Mouse (Mus musculus): ENCODE measurements at regions not wholly inside any gene's neighbourhood (a gene's known extent, or its start where the extent isn't known, plus 50 kb on each side); places are given as distances from the start of the nearest gene placed in this dataset.
A peak's percentile ranks its signal among the peaks of the same experiment; 100 is the strongest.

DNA sequence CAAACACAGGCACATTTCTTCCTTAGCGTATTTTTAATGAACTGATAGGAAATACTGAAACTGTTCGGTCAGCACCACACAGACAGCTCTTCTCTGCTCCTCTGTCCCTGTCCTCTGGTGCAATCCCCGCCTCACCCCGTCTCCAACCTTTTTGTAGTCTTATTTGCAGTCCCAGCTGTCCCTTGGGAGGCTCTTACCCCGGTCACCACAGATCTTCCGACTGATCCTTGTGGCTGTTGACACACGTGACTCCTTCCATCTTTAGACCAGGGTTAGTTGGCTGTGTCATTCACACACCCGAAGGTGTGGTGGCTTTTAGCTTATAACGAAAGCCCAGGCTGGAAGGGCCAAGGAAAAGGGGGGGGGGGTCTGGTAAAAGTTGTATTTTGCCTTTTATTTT lies 56.4 kb downstream of the Cyp26a1 start:
- intact Hi-C loops (cut with DNase I): no loop called here
- DNase-seq: no peak

DNA sequence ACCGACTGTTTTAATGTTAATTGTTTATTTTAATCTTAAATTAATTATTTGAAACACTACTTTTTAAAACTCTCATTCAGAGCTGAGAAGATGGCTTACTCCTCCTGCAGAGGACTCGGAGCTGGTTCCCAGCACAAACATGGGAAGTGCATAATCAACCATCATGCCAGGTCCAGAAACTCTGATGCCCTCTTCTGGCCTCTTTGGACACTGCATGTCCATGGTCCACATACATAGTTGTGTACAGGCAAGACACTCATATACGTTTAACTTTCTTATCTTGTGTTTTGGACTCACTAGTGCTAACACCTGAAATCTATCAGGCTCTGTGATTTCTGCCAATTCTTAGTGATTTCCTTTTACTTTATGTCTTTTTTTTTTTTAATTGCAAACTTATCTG lies 57.8 kb downstream of the Cyp26a1 start:
- no peak for DNase-seq
- intact Hi-C loops (cut with DNase I): no loop called here

DNA sequence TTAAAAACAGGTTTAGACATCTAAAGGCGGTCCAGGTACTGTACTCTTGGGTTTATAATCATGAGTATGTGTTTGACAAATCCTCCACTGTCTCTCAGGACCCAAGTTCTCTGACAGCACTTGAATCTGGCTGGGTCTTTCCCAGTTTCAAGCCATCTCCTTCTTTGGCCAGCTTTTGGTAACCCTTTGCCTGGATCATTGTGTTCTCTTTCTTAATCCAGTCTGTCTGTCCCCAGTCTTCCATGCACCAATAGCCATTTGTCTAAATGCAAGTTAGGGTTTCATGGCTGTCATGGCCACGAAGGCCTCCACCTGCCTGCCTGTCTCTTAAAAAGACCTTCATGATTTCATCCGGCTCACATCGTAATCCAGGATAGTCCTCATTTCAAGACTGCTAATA lies 71.8 kb downstream of the Cyp26a1 start:
- no peak for DNase-seq
- intact Hi-C loops (cut with DNase I): no loop called here

DNA sequence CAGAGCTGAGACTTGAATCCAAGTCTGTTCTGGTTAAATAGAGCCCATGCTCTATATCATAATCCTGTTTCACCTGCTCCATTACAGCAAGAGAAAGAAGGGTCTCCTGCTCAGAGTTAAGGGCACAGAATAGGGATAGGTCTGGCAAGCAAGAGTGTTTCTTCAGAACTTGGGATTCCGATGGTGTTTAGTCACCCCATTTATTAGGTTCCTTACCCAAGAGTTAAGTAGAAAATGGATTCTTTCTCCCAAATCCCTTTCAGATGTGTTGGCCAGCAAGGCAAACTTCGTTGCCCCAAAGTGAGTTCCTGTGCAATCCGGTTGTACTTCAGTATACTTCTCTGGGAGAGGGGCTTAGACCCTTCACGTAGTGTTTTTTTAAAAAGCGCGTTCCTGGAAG lies 74.4 kb downstream of the Cyp26a1 start:
- DNase-seq: no peak
- intact Hi-C loops (cut with DNase I): no loop called here

DNA sequence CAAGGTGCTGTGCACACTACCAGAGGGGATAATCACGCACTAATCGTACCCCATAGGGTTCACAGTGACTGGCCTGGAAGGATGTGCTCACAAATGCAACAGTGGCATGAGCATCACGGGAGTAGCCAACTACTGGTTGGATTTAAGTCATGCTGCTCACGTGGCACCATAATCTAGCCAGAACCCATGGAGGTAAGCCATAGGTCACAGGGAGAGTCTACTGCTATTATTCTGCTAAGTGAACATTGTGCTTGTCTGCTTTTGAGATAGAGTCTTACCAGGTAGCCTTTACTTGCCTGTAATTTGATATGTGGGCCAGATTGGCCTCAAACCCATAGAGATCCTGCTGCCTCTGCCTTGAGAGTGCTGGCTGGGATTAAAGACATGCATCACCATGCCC lies 77.0 kb downstream of the Cyp26a1 start:
- intact Hi-C loops (cut with DNase I): no loop called here
- DNase-seq: no peak

DNA sequence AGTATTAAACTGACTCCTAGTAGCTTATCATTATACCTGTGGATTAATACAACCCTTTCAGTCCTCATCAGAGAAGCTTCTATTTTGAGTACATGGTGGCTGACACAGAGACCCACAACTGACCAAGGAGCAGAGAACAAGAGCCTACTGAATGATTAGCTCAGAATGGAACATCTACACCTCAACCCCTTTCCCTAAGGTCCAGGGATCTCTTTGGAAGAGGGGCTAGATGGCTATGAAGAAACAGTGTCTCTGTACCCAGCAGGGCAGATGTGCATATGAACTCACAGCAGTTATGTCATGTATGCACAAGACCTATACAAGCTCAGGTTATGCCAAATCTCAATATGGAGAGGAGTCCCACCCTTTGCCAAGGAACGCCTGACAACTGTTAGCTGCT lies 77.4 kb downstream of the Cyp26a1 start:
- no peak for DNase-seq
- intact Hi-C loops (cut with DNase I): no loop called here

DNA sequence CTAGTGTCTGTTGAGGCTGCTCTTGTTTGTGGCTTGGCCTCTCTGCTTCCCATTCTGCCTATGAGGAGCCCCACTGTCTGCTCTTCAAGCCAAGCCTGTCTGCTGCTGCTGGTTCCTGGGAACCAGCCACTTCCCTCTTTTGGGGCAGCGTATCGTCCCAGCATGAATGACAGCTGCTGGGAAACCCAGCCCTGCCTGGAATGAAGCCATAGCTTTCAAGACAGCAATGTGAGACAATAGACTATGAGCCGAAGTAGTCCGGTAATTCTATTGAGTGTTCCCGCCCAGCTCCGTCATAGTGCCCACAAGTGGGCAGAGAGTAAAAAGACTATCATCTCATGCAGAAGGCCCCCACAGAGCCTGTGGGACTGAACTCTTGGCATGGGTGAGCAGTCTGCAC lies 80.4 kb downstream of the Cyp26a1 start:
- intact Hi-C loops (cut with DNase I): no loop called here
- peak in 1 of 2 experiments; percentile 8 for DNase-seq

- intact Hi-C loops (cut with DNase I): no loop called here
Observed at GRCm38 (mm10) chr19:37778568-37778967, 81.0 kb downstream of the Cyp26a1 start.

DNA sequence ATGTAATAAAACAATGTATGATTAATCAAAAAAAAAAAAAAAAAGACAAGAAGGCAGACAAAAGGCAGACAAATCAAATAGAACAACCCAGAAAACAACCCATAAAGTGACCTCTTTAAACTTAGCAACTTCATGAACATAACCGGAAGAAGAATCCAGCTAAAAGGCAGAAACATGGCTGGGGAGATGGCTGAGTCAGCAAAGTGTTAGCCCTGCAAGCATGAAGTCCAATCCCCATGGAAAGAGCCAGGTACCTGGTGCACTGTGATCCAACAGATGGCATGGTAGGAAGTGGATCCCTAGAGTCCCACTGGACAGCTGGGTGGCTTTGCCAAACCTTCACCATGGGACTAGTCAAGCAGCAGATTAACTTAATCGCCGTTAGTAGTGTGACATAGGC lies 90.9 kb downstream of the Cyp26a1 start:
- no peak for DNase-seq
- intact Hi-C loops (cut with DNase I): no loop called here

More at GRCm38 (mm10) chr19:37778568-37778967, 81.0 kb downstream of the Cyp26a1 start:
- no peak for DNase-seq

- intact Hi-C loops (cut with DNase I): no loop called here
- no peak for DNase-seq
Observed at GRCm38 (mm10) chr19:37789576-37790180, 92.1 kb downstream of the Cyp26a1 start.

GRCm38 (mm10) chr19:37790281-37791073 lies 92.9 kb downstream of the Cyp26a1 start:
- intact Hi-C loops (cut with DNase I): no loop called here

DNA sequence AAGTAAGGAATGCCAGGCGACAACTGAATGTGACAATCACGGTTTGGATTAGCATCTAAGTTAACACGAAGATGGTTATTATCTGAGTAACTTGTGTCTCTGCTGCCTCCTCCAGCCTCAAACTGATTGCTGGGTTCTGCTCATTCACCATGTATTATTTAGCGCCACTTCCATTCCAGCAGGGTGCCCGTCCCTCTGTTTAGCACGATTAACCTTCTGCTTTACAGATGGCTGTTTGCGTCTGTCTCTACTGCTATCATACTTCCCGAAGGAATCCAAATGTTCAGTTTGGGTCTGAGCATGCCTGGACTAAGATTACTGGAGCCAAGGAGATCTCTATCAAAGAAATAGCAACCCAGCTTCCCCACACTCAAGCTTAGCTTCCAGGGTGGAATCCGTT lies 95.6 kb downstream of the Cyp26a1 start:
- no peak for DNase-seq
- intact Hi-C loops (cut with DNase I): no loop called here

More at GRCm38 (mm10) chr19:37790281-37791073, 92.9 kb downstream of the Cyp26a1 start:
- DNase-seq: no peak

- intact Hi-C loops (cut with DNase I): no loop called here
- peak; percentile 32 to 49 for DNase-seq
Observed at GRCm38 (mm10) chr19:37795552-37796343, 98.2 kb downstream of the Cyp26a1 start.

GRCm38 (mm10) chr19:37800161-37800660 lies 102.6 kb downstream of the Cyp26a1 start:
- intact Hi-C loops (cut with DNase I): no loop called here
- DNase-seq: no peak

DNA sequence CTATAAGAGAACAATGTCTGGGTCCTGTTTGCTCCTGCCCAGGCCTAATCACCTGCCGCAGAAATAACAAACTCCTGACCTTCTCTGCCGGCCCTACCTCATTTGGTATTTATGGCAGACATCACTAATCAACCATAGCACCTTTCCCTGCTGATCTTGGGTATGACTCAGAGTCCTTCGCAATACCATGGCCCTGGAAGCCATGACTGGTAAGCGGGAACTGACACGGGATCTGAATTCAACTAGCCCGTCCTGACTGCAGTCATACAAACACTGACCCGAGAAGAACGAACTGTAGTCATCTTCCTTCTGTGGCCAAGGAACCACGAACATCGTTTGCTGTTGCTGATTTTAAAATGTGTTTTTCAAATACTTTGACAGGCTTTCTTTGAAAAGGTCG lies 112.1 kb downstream of the Cyp26a1 start:
- no peak for DNase-seq
- intact Hi-C loops (cut with DNase I): no loop called here

GRCm38 (mm10) chr19:37814089-37815073 lies 116.8 kb downstream of the Cyp26a1 start:
- peak; percentile 34 to 36 for DNase-seq
- intact Hi-C loops (cut with DNase I): no loop called here

GRCm38 (mm10) chr19:37815627-37816026 lies 118.0 kb downstream of the Cyp26a1 start:
- intact Hi-C loops (cut with DNase I): no loop called here
- DNase-seq: no peak

- DNase-seq: no peak
- intact Hi-C loops (cut with DNase I): no loop called here
Observed at GRCm38 (mm10) chr19:37821243-37821642, 123.6 kb downstream of the Cyp26a1 start.

DNA sequence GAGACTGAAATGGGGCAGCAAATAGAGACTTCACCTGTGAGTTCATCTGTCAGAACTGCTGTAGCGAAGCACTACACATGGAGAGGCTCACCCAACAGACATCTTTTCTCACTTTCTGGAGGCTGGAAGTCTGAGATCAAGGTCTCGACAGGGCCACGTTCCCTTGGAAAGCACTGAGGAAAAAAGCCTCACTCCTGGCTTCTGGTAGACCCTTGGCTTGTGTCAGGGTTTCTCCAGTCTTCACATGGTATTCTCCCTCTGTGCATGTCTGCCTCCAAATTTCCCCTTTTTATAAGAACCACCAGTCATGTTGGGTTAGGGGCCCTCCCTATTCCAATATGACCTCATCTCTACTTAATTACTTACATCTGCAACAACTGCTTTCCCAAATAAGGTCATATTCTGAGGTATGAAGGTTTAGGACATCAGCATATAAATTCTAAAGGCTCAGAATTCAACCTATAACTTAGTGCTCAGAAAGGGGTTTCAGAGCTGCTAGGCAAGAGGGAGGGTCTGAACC lies 124.1 kb downstream of the Cyp26a1 start:
- no peak for DNase-seq
- intact Hi-C loops (cut with DNase I): no loop called here

DNA sequence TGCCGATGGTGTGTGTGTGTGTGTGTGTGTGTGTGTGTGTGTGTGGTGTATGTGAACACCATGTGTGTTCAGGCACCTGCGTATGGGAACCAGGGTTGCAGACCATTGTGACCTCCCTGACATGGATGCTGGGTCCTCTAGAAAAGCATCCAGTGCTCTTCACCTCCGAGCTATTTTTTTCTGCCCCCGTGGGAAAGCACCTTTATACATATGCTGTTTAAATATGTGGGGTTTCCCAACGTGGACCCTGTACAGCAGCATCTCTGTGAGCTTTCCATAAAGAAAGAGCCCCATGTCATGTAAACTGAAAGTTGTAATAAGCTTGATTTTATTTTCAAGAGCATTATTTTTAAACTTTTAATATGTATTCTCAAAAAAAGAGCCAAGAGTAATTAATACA lies 126.6 kb downstream of the Cyp26a1 start:
- intact Hi-C loops (cut with DNase I): no loop called here
- DNase-seq: no peak
